Mouse (Mus musculus): ENCODE measurements around the gene Lif.

The Lif gene

DNA sequence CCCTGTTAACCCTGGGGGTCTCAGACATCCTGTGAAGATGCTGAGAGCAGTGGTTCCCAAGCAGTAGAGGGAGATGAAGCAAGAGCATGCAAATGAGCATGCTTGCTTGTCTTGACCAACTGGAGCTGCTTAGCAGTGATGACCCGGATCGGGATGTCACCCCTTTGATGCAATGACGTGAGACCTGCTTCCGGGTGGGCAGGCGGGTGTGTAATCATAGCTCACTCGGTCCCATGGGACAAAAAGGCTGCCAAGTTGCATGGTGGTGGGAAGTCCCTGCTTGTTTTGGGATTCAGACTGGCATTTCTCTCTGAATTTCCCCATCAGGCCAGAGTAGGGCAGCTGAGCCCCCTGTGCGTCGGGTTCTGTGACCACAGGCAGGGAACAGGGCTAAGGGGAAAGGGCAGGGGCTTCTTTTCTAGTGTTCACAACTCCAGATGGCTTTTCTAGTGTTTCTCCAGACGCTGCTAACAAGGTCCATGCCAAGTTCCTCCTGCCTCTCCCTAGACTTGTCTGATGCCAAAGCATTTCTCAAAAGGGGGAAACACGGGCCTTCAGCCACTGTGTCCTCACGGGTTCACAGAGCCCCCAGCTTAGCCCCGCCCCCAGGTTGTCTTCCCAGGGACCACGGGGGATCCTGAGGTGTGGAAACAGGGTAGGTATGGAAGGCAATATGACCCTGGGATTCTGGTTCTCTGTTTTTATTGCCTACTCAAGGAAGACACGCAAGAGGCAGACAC lies 42.5 kb downstream of the Lif start:
- peak; percentile 59 to 62 for DNase-seq

DNA sequence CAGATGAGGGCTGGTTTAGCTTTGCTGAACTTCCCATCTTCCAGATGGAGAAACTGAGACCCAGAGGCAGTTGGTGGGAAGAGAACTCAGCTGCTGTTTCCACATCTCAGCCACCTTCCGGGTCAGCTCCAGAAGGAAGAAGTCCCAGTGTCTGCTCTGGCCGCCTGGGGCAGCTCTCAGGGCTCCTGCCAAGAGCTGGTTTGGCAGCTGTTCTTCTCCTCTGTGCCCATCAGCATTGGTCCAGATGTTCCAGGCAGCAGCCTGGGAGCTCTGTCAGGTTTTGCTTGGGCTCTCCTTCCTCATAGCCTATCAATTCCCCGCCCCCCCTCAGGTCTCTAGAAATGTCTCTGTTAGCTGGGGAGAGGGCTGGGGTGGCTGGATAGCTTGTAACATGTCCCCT lies 43.3 kb downstream of the Lif start:
- peak in 1 of 2 experiments; percentile 24 for DNase-seq

GRCm38 (mm10) chr11:4302363-4302913 lies 45.1 kb downstream of the Lif start:
- no peak for DNase-seq

- DNase-seq: no peak
Measured at GRCm38 (mm10) chr11:4303033-4303432, 45.7 kb downstream of the Lif start.

DNA sequence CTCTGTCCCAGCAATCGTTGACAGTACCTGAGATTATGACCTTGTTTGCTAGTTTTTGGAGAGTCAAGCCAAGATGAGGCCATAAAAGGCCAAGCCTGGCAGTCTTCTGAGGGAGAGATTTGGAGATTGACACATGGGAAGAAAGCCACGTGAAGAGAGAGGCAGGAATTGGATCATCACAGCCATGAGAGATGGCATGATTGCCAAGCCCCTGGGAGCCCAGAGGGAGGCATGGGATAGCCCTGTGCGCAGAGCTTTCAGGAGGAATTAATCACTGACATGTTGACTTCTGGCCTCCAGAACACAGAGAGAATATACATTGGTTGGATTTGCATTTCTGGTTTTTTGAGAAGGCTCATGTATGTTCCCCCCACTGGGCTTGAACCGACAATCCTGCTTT lies 46.8 kb downstream of the Lif start:
- DNase-seq: peak; percentile 60 to 82

- DNase-seq: no peak
Measured at GRCm38 (mm10) chr11:4305090-4305489, 47.7 kb downstream of the Lif start.

GRCm38 (mm10) chr11:4306086-4306485 lies 48.7 kb downstream of the Lif start:
- DNase-seq: no peak

GRCm38 (mm10) chr11:4308060-4308513 lies 50.7 kb downstream of the Lif start:
- DNase-seq: no peak

- DNase-seq: peak; percentile 78 to 86
Measured at GRCm38 (mm10) chr11:4308514-4309450, 51.4 kb downstream of the Lif start.

DNA sequence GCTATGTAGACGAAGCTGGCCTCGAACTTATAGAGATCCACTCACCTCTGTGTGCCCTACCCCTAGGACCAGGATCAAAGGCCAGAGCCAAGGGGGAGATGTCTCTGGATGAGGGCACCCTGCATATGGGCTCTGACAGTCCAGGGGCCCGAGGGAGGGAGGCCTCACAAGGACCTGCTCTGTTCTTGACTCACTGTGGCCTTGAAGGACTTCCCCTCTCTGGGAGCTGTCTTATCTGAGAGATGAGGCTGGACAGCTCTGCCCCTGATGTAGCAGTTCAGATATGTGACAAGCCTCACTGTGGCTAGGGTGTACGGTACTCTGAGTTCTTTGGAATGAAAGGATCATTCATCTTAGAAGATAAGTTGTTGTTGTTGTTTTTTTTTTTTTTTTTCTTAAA lies 52.3 kb downstream of the Lif start:
- no peak for DNase-seq

DNA sequence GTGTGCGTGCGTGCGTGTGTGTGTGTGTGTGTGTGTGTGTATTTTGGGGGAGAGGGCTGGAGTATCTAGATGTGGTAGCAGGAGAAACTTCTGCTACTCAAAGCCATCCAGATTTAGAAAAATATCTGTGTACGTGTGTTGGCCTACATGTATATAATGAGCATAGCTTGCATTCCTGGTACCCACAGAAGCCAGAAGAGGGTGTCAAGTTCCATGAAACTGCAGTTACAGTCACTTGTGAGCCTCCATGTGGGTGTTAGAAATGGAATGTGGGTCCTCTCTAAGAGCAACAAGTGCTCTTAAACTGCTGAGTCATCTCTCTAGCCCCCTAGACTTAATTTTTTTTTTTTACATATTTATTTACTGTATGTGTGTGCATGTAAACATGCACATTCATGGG lies 53.0 kb downstream of the Lif start:
- DNase-seq: no peak

GRCm38 (mm10) chr11:4312180-4312579 lies 54.8 kb downstream of the Lif start:
- no peak for DNase-seq

DNA sequence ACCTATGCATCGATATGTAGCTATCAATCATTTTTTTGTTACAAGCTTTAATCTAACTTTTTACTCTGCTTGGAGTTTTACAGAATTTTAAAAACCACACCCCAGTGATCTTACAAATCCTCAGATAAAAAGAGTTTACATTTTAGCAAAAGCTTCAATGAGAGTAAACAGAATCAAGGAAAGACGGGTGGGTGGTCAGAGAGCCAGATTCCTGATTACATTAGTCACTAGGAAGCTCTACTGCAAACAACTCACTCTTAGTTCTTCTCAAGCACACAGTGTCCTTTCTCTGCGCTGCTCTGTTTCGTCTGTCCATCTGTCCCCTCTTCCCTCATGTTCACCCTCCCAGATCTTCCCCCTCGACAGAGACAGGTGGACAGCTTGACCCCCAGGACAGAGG lies 59.9 kb downstream of the Lif start:
- no peak for DNase-seq

DNA sequence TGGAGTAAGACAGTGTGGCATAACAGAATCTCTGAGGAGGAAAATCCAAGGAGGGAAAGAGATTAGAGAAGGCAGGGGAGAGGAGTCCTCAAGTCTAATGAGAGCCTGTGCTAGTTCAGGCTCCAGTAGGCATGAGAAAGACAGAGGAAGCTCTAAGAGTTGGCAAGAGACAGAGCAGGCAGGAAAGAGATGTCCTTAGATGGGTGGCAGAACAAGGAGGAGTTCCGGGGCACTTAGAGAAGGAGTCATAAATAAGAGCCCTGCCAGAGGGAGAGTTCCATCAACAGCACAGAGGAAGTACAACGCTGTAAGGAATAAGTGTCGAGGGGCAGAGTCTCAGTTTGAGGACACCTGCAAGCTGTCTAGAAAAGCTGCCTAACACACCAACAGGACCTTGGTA lies 60.7 kb downstream of the Lif start:
- DNase-seq: no peak

DNA sequence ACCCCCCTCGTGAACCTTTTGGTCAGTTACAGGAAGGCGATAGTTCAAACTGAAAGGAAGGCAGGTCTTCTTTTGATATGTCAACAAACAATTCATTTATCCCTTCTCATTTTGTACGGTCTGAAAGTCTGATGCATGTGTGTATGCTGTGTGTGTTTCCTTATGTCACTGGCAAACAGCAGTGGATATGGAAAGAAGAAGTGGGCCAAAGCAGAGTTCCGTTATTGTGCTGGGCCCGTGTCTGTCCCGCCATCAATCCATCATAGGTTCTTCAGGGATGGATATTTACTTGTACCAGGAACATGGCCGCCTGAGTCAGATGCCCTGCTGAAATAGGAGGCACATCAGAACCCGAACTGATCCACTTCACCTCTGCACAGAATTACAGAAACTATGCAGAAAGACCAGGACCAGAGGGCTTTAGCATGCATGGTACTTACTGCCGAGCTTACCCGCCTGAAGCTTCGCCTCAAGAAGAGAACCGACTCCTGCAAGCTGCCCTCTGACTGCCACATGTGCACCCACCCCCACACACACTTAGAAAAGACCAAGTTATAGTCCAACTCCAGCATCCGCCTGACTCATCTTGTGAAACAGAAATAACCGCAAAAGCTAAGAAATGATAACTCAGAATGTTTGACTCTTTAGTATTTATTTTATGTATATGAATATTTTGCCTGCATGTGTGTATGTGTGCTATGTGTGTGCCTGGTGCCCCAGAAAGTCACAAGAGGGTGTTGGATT lies 62.0 kb downstream of the Lif start:
- no peak for DNase-seq

- DNase-seq: no peak
Measured at GRCm38 (mm10) chr11:4320876-4321275, 63.5 kb downstream of the Lif start.

All from cerebellum, postnatal 10 days (tissue).